Mouse (Mus musculus) forebrain, embryonic 10.5 days (tissue): ENCODE results near the gene Eif6. TPM values are rescaled to one million over a fixed set of nuclear protein-coding genes. Genes with fewer than 3 reads are reported as not detected.

ENCODE experiments used
- DNase-seq: peaks from one replicate; pipeline ENCODE4 v3.0.0-alpha.2; 2017; ENCODE audit warnings: low spot score; ENCODE audit errors: extremely low spot score
- H3K27ac ChIP-seq: fragments of 300-500 bp; sonication (generic); 2 replicates; pipeline ENCODE4 v1.5.1; 2016; ENCODE audit warnings: mild to moderate bottlenecking
- H3K27me3 ChIP-seq: fragments of 300-500 bp; sonication (generic); 2 replicates; pipeline ENCODE4 v1.6.1; 2016; ENCODE audit warnings: mild to moderate bottlenecking; ENCODE audit not compliant: poor library complexity, severe bottlenecking
- H3K36me3 ChIP-seq: fragments of 300-500 bp; sonication (generic); replicated peaks from 2 replicates; pipeline ENCODE4 v1.6.1; 2016; ENCODE audit warnings: mild to moderate bottlenecking, moderate library complexity
- H3K4me1 ChIP-seq: fragments of 300-500 bp; sonication (generic); 2 replicates; pipeline ENCODE4 v1.6.1; 2016
- H3K4me3 ChIP-seq: fragments of 300-500 bp; sonication (generic); 2 replicates; pipeline ENCODE4 v1.5.1; 2016; ENCODE audit warnings: mild to moderate bottlenecking, moderate library complexity
- H3K9me3 ChIP-seq: fragments of 300-500 bp; sonication (generic); 2 replicates; pipeline ENCODE4 v1.6.1; 2016; ENCODE audit warnings: mild to moderate bottlenecking, moderate library complexity
- WGBS: fragments of 180-500 bp; shearing (Covaris S2); methylation state at CpG from one replicate; pipeline ENCODE4 v1.1.7; 2016; 5-methylcytosine and 5-hydroxymethylcytosine counted together
- polyA plus RNA-seq: library from polyadenylated mRNA; unstranded; fragments of >200 nt; fragmentation: Nextera tagmentation; extraction: Ambion mirVana; gene quantifications from 2 replicates; pipeline ENCODE4 v1.2.1, GENCODE M21; 2016

Eif6 gene
- polyA plus RNA-seq, 1 experiment from 2014 or later: 249 TPM

- H3K4me3 ChIP-seq: no peak overlapping the region
- no peaks in the 10 kb centered on the region for H3K9me3 ChIP-seq
- no peak for DNase-seq
- 82% methylated on average over 5 of the region's 5 CpGs for WGBS
- no peak overlapping the region for H3K27ac ChIP-seq
- H3K4me1 ChIP-seq: 0 out of 2 replicates have a peak, but pooled peaks cover 4% of the 10 kb centered on the region
- no peaks in the 10 kb centered on the region for H3K36me3 ChIP-seq
- H3K27me3 ChIP-seq: no peaks in the 10 kb centered on the region
Observed at GRCm38 (mm10) chr2:155804053-155804452, 22.7 kb downstream of the Eif6 start.

- Histone ChIP-seq H3K36me3 (no peaks in the 10 kb centered on the region), H3K4me3 (no peak overlapping the region), H3K27me3 (no peaks in the 10 kb centered on the region), H3K27ac (no peak overlapping the region), H3K9me3 (no peaks in the 10 kb centered on the region), H3K4me1 (0 out of 2 replicates have a peak, but pooled peaks cover 4% of the 10 kb centered on the region)
- no peak for DNase-seq
- WGBS: 64% methylated on average over 3 of the region's 3 CpGs
Observed at GRCm38 (mm10) chr2:155802761-155803160, 24.0 kb downstream of the Eif6 start.

GRCm38 (mm10) chr2:155798613-155799012 is 28.1 kb downstream of the Eif6 start:
- H3K4me1 ChIP-seq: peaks cover under 1% of the 10 kb centered on the region; the same call in 1 of the 2 replicates
- DNase-seq: no peak
- H3K36me3 ChIP-seq: no peaks in the 10 kb centered on the region
- no peak overlapping the region for H3K4me3 ChIP-seq
- WGBS: 59% methylated on average over 3 of the region's 3 CpGs
- H3K9me3 ChIP-seq: no peaks in the 10 kb centered on the region
- no peak overlapping the region for H3K27ac ChIP-seq
- H3K27me3 ChIP-seq: no peaks in the 10 kb centered on the region

- Histone ChIP-seq H3K36me3 (no peaks in the 10 kb centered on the region), H3K4me3 (no peak overlapping the region), H3K27me3 (no peaks in the 10 kb centered on the region), H3K4me1 (peaks cover 10% of the 10 kb centered on the region), H3K27ac (no peak overlapping the region), H3K9me3 (no peaks in the 10 kb centered on the region)
- WGBS: 94% methylated on average over 12 of the region's 12 CpGs
- DNase-seq: no peak
Observed at GRCm38 (mm10) chr2:155794674-155795445, 31.9 kb downstream of the Eif6 start.

- Histone ChIP-seq H3K36me3 (no peaks in the 10 kb centered on the region), H3K4me3 (peak overlapping the region; percentile 24; the same call in 1 of the 2 replicates), H3K4me1 (peaks cover 10% of the 10 kb centered on the region), H3K27me3 (no peaks in the 10 kb centered on the region), H3K27ac (0 out of 2 replicates have a peak overlapping the region, but pooled peaks have one; percentile 42), H3K9me3 (no peaks in the 10 kb centered on the region)
- DNase-seq: no peak
- WGBS: 30% methylated on average over 12 of the region's 12 CpGs
Observed at GRCm38 (mm10) chr2:155792899-155793298, 33.8 kb downstream of the Eif6 start.

- WGBS: 85% methylated on average over 18 of the region's 18 CpGs
- no peak for DNase-seq
- Histone ChIP-seq H3K36me3 (no peaks in the 10 kb centered on the region), H3K27me3 (no peaks in the 10 kb centered on the region), H3K4me1 (peaks cover 6% of the 10 kb centered on the region), H3K4me3 (no peak overlapping the region), H3K27ac (no peak overlapping the region), H3K9me3 (no peaks in the 10 kb centered on the region)
Observed at GRCm38 (mm10) chr2:155787949-155788931, 38.5 kb downstream of the Eif6 start.

GRCm38 (mm10) chr2:155786905-155787304 is 39.8 kb downstream of the Eif6 start:
- Histone ChIP-seq H3K36me3 (no peaks in the 10 kb centered on the region), H3K4me3 (no peak overlapping the region), H3K9me3 (no peaks in the 10 kb centered on the region), H3K4me1 (no peaks in the 10 kb centered on the region), H3K27ac (no peak overlapping the region), H3K27me3 (no peaks in the 10 kb centered on the region)
- WGBS: 85% methylated on average over 5 of the region's 5 CpGs
- DNase-seq: no peak

- H3K4me3 ChIP-seq: no peak overlapping the region
- no peaks in the 10 kb centered on the region for H3K4me1 ChIP-seq
- no peaks in the 10 kb centered on the region for H3K36me3 ChIP-seq
- H3K9me3 ChIP-seq: no peaks in the 10 kb centered on the region
- no peak overlapping the region for H3K27ac ChIP-seq
- DNase-seq: no peak
- H3K27me3 ChIP-seq: no peaks in the 10 kb centered on the region
- WGBS: 81% methylated on average over 6 of the region's 6 CpGs
Observed at GRCm38 (mm10) chr2:155784534-155784933, 42.2 kb downstream of the Eif6 start.

GRCm38 (mm10) chr2:155779506-155779905 is 47.2 kb downstream of the Eif6 start:
- no peak overlapping the region for H3K4me3 ChIP-seq
- no peak overlapping the region for H3K27ac ChIP-seq
- WGBS: 83% methylated on average over 3 of the region's 3 CpGs
- peaks cover 37% of the 10 kb centered on the region for H3K27me3 ChIP-seq
- peaks cover 13% of the 10 kb centered on the region for H3K4me1 ChIP-seq
- H3K36me3 ChIP-seq: no peaks in the 10 kb centered on the region
- no peaks in the 10 kb centered on the region for H3K9me3 ChIP-seq
- no peak for DNase-seq

- Histone ChIP-seq H3K4me3 (no peak overlapping the region), H3K27me3 (peaks cover 42% of the 10 kb centered on the region), H3K4me1 (peaks cover 13% of the 10 kb centered on the region), H3K9me3 (no peaks in the 10 kb centered on the region), H3K27ac (no peak overlapping the region), H3K36me3 (no peaks in the 10 kb centered on the region)
- 79% methylated on average over 7 of the region's 7 CpGs for WGBS
- DNase-seq: no peak
Observed at GRCm38 (mm10) chr2:155779066-155779465, 47.7 kb downstream of the Eif6 start.

GRCm38 (mm10) chr2:155778004-155778403 is 48.7 kb downstream of the Eif6 start:
- no peaks in the 10 kb centered on the region for H3K9me3 ChIP-seq
- H3K36me3 ChIP-seq: no peaks in the 10 kb centered on the region
- H3K4me1 ChIP-seq: peaks cover 13% of the 10 kb centered on the region
- no peak overlapping the region for H3K27ac ChIP-seq
- H3K27me3 ChIP-seq: peaks cover 52% of the 10 kb centered on the region
- 79% methylated on average over 6 of the region's 6 CpGs for WGBS
- no peak overlapping the region for H3K4me3 ChIP-seq
- DNase-seq: no peak

GRCm38 (mm10) chr2:155777688-155777985 is 49.1 kb downstream of the Eif6 start:
- Histone ChIP-seq H3K4me1 (peaks cover 13% of the 10 kb centered on the region), H3K36me3 (no peaks in the 10 kb centered on the region), H3K27ac (no peak overlapping the region), H3K27me3 (peaks cover 56% of the 10 kb centered on the region), H3K4me3 (no peak overlapping the region), H3K9me3 (no peaks in the 10 kb centered on the region)
- DNase-seq: no peak
- WGBS: 86% methylated on average over 4 of the region's 4 CpGs
